ENCODE assay signal across 14 mouse cellular contexts in the genomic region with DNA sequence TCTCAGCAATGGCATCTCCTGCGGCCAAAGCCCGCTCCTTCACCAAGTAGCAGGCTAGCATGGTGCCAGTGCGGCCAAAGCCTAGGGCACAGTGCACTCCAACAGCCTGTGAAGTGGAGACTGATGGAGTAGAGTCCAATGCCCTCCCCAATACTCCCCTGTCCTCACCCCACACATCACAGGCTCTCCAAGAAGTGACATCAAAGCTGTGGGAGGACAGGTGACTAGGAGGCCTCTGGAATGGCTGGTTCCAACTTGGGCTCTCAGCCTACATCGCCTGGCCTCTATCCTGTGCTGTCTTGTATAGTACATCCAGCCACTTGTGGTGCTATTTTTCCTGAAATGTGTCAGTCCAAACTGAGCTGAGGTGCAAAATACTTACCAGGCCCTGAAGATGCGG. TPM values are rescaled to one million over a fixed set of nuclear protein-coding genes. Genes with fewer than 3 reads are reported as not detected.
DNase-seq lines count a peak whose midpoint lies in the region; ATAC-seq and TF ChIP-seq lines count a peak whose summit lies in the region.
"Had no signal": no experiment of that assay in that cellular context is flagged by ENCODE, and none has a peak within 500 bp of the region (broad histone marks: within the 10 kb centered on the region; RNA-seq: fewer than 3 reads in every experiment).

No protein-coding gene starts in this region.

- no peaks in the 10 kb centered on the region for H3K36me3 ChIP-seq in heart, embryonic 12.5 days
- no peaks in the 10 kb centered on the region for H3K36me3 ChIP-seq in lung, embryonic 14.5 days (ENCODE audit: insufficient read depth)
- no peaks in the 10 kb centered on the region for H3K36me3 ChIP-seq in neural tube, embryonic 13.5 days
- H3K36me3 ChIP-seq: midbrain, embryonic 12.5 days had no signal

- no peak for DNase-seq in heart, postnatal 14 days
- no peak for DNase-seq in lung, embryonic 14.5 days
- no peak for DNase-seq in lung, postnatal 4 days
- DNase-seq in ZHBTc4 (ENCODE audit: low read depth, low spot score): peak; percentile 22
- no peak for DNase-seq in right cerebral cortex, postnatal 4 days

- no peak for ATAC-seq in heart, embryonic 12.5 days (ENCODE audit: insufficient number of reproducible peaks, low FRiP score)
- no peak for ATAC-seq in lung, embryonic 14.5 days (ENCODE audit: insufficient read depth)
- ATAC-seq in neural tube, embryonic 13.5 days (ENCODE audit: low read depth): no peak

- H3K27ac ChIP-seq in heart, embryonic 12.5 days (ENCODE audit: poor library complexity, severe bottlenecking): no peak overlapping the region; the same call in 1 of the 2 replicates
- H3K27ac ChIP-seq in lung, embryonic 14.5 days (ENCODE audit: low read depth): no peak overlapping the region
- no peak overlapping the region for H3K27ac ChIP-seq in neural tube, embryonic 13.5 days (replicated peaks)
- H3K27ac ChIP-seq: liver, embryonic 14.5 days had no signal

- peaks cover 8% of the 10 kb centered on the region for H3K9me3 ChIP-seq in heart, embryonic 12.5 days (replicated peaks)
- no peaks in the 10 kb centered on the region for H3K9me3 ChIP-seq in lung, embryonic 14.5 days (ENCODE audit: low read depth, low read length)
- H3K9me3 ChIP-seq in neural tube, embryonic 13.5 days: no peaks in the 10 kb centered on the region
- H3K9me3 ChIP-seq: midbrain, embryonic 12.5 days had no signal

- WGBS in heart, embryonic 12.5 days: 87% methylated on average over 5 of the region's 5 CpGs
- 83% methylated on average over 5 of the region's 5 CpGs for WGBS in lung, embryonic 14.5 days
- WGBS in neural tube, embryonic 13.5 days: 84% methylated on average over 5 of the region's 5 CpGs

- H3K4me1 ChIP-seq in heart, embryonic 12.5 days (replicated peaks): peaks cover 20% of the 10 kb centered on the region
- H3K4me1 ChIP-seq in lung, embryonic 14.5 days (ENCODE audit: insufficient read depth): no peaks in the 10 kb centered on the region
- H3K4me1 ChIP-seq in neural tube, embryonic 13.5 days (replicated peaks): peaks cover 19% of the 10 kb centered on the region
- H3K4me1 ChIP-seq: midbrain, embryonic 12.5 days had no signal

- intact Hi-C loops in heart, postnatal 14 days (cut with DNase I): loop anchor here (2.0 to 10.0 kb wide), 4 partner anchors 13 to 763 kb away; no protein-coding TSS in a partner anchor

- no peak for TF ChIP-seq CTCF in lung, embryonic 14.5 days (IDR thresholded peaks at IDR 0.05; ENCODE audit: low read depth)

- no peaks in the 10 kb centered on the region for H3K27me3 ChIP-seq in heart, embryonic 12.5 days (replicated peaks)
- H3K27me3 ChIP-seq in lung, embryonic 14.5 days (ENCODE audit: insufficient read depth, low read length): no peaks in the 10 kb centered on the region
- H3K27me3 ChIP-seq in neural tube, embryonic 13.5 days: no peaks in the 10 kb centered on the region
- H3K27me3 ChIP-seq: midbrain, embryonic 12.5 days had no signal

- no peak overlapping the region for H3K9ac ChIP-seq in heart, embryonic 12.5 days
- no peak overlapping the region for H3K9ac ChIP-seq in lung, embryonic 14.5 days
- no peak overlapping the region for H3K9ac ChIP-seq in neural tube, embryonic 13.5 days

- H3K4me2 ChIP-seq in heart, embryonic 12.5 days: peak overlapping the region; percentile 17; the same call in 1 of the 2 replicates
- H3K4me2 ChIP-seq in lung, embryonic 14.5 days: peak overlapping the region; percentile 81; the same call in 1 of the 2 replicates
- H3K4me2 ChIP-seq in neural tube, embryonic 13.5 days: peak overlapping the region; percentile 75

- H3K4me3 ChIP-seq in heart, embryonic 12.5 days: no peak overlapping the region
- no peak overlapping the region for H3K4me3 ChIP-seq in lung, embryonic 14.5 days (ENCODE audit: low read depth, low read length)
- peak overlapping the region; percentile 78; the same call in 1 of the 2 replicates for H3K4me3 ChIP-seq in neural tube, embryonic 13.5 days

RNA-seq across cellular contexts. Expression of gene Dusp23, which starts 1.0 kb away (rescaled TPM):
- 11.3 and 11.6 TPM in 2 replicates for polyA plus RNA-seq in heart, embryonic 12.5 days (2016; fragmentation: Nextera tagmentation; extraction: Ambion mirVana)
- 1 to 10 TPM; 7.4 to 9.3 TPM for total RNA-seq in heart, postnatal 14 days (2021)
- 10.2 and 10.7 TPM in 2 replicates for polyA plus RNA-seq in lung, embryonic 14.5 days (2014; fragmentation: Nextera tagmentation; extraction: Ambion mirVana)
- 14.8 and 20.1 TPM in 2 replicates for polyA plus RNA-seq in neural tube, embryonic 13.5 days (2015; fragmentation: Nextera tagmentation; extraction: Ambion mirVana)

RNA-seq across cellular contexts. Expression of gene Fcrl6, which starts 29.4 kb away (rescaled TPM):
- not detected in 2 replicates for polyA plus RNA-seq in heart, embryonic 12.5 days (2016; fragmentation: Nextera tagmentation; extraction: Ambion mirVana)
- not detected for total RNA-seq in heart, postnatal 14 days (2021)
- not detected in 2 replicates for polyA plus RNA-seq in lung, embryonic 14.5 days (2014; fragmentation: Nextera tagmentation; extraction: Ambion mirVana)
- polyA plus RNA-seq in neural tube, embryonic 13.5 days (2015; fragmentation: Nextera tagmentation; extraction: Ambion mirVana): 0.15 and 0.52 TPM in 2 replicates
- total RNA-seq: ES-E14; left cerebral cortex, adult 18-20 months had no signal
- polyA plus RNA-seq: intestine, embryonic 14.5 days; liver, embryonic 14.5 days; stomach, embryonic 16.5 days; urinary bladder, adult 2 months had no signal

RNA-seq across cellular contexts. Expression of gene Slamf8, which starts 41.4 kb away (rescaled TPM):
- not detected in 2 replicates for polyA plus RNA-seq in heart, embryonic 12.5 days (2016; fragmentation: Nextera tagmentation; extraction: Ambion mirVana)
- under 1 TPM in 1 of 2 experiments, not detected in 1; 0.17 TPM for total RNA-seq in heart, postnatal 14 days (2021)
- polyA plus RNA-seq in lung, embryonic 14.5 days (2014; fragmentation: Nextera tagmentation; extraction: Ambion mirVana): not detected in 2 replicates
- polyA plus RNA-seq in neural tube, embryonic 13.5 days (2015; fragmentation: Nextera tagmentation; extraction: Ambion mirVana): not detected in 2 replicates
- total RNA-seq: ES-E14; left cerebral cortex, adult 18-20 months had no signal
- polyA plus RNA-seq: midbrain, embryonic 12.5 days had no signal

Comparison
In these comparisons a context has a peak if more than half of its experiments do, and no peak if none do; other contexts are left out.
1. H3K4me2 ChIP-seq: peak in every context shown above with its lines; median percentile 81 in lung, embryonic 14.5 days; 75 in neural tube, embryonic 13.5 days; 17 in heart, embryonic 12.5 days.